Mouse (Mus musculus) splenic B cell, adult 2 months (primary cell): ENCODE results near the gene 4833423E24Rik.

Experiments
- DNase-seq: peaks from one replicate; pipeline ENCODE4 v3.0.0-alpha.2; 2011; ENCODE audit warnings: low read depth, low spot score
- H3K27me3 ChIP-seq: 2 replicates; pipeline ENCODE4 v1.6.1; 2012; ENCODE audit warnings: mild to moderate bottlenecking, low read length, moderate library complexity, mixed read lengths; ENCODE audit not compliant: control insufficient read depth, poor library complexity, insufficient read depth, severe bottlenecking
- H3K36me3 ChIP-seq: 2 replicates; pipeline ENCODE4 v1.6.1; 2012; ENCODE audit warnings: mild to moderate bottlenecking, low read length, moderate library complexity, mixed read lengths; ENCODE audit not compliant: control insufficient read depth, poor library complexity, insufficient read depth, severe bottlenecking

Gene 4833423E24Rik

DNA sequence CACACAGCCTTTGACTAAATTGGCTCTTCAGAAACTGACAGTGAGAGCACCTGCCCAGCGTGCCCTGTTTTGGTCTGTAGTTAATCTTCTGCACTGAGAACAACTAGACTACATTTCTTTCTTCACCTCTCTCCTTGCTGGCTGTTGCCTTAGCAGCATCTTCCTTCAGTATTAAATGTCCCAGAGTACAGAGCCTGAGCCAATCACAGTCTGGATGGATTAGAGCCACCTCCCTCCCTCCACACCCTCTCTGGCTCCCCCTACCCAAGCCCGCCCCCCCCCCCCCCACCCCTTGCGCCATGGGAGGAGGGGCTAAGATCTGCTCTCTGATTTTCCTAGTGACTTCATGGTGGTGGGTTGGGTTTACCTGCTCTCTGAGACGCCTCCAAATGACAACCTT, at the start of gene 4833423E24Rik:
Gene 4833423E24Rik (minus strand): TSS at position 146 of the 400 bp plus-strand sequence.
- Histone ChIP-seq H3K36me3 (no peaks in the 10 kb centered on the region), H3K27me3 (no peaks in the 10 kb centered on the region)
- no peak for DNase-seq

DNA sequence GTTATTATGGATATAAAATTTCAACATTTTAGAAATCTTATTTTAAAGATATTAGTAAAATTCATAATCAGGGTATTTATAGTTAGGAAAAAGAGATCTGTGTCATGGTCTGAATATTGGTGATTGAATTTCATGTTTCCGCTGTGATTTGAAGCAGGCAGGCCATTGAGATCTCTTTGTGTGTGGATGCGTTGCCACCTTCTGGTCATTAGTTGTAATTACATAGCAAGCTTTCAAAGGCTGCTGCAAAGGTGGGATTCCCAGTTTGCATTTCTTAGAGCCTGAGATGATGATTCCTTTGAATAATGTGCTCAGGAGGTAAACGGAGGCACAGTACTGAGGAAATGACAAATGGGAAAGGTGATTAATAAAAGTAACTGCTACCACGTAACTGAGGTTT, 42.4 kb upstream of the 4833423E24Rik start:
- peak; percentile 11 for DNase-seq
- no peaks in the 10 kb centered on the region for H3K36me3 ChIP-seq
- no peaks in the 10 kb centered on the region for H3K27me3 ChIP-seq

DNA sequence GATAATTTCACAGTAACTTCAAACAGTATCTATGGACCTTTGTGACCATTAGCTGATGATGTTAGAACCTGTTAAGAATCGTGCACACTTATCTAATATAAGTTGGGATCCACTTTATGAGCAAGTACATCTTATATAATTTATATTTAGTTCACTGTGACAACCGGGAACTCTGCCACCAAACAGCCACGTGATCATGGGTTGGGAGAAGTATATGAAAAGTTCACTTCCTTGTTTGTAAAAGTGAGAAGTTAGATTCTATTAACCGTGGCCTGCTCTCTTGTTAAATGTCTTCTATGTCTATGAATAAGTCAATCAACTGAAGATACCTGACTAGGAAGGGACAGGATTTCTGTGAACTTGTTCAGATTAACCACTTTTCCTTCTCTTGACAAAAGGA, 41.4 kb upstream of the 4833423E24Rik start:
- H3K27me3 ChIP-seq = no peaks in the 10 kb centered on the region
- no peaks in the 10 kb centered on the region for H3K36me3 ChIP-seq
- no peak for DNase-seq

DNA sequence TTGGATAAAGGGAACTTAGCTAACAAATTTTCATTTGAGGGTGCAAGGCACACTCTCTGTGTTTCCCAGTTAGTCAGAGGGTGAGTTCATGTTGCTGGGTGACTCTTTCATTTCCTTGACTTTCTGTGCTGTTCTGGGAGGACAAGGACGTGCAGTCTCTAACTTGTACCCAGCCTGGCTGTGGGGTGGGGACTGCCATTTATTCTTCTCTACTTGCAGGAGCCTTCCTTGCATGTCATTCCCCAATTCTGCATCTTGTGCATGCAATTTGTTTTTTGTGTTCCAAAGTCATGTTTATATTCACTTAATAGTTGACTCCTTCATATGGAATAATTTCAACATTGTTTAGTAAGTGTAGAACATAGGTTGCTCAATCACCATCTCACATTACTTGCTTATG, 36.0 kb upstream of the 4833423E24Rik start:
- no peak for DNase-seq
- Histone ChIP-seq H3K36me3 (no peaks in the 10 kb centered on the region), H3K27me3 (no peaks in the 10 kb centered on the region)

DNA sequence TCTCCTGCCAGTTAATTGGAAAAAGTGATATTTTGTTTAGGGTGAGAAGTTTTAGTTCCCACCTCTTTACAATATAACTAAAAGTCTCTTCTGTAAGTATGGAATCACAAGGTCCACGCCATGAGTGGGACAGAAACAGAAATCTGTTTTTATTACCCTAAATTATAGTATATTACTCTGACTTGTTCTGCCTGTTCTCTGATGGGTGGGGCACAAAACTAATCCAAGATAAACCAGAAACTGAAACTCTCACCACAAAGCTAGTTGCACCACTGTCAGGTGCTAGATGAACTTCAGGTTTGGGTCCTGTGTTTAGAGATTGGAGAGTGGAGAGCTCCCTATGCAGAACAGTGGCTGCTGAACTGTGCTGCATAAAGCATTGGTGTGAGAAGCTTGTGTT, 15.1 kb upstream of the 4833423E24Rik start:
- Histone ChIP-seq H3K36me3 (no peaks in the 10 kb centered on the region), H3K27me3 (no peaks in the 10 kb centered on the region)
- no peak for DNase-seq

DNA sequence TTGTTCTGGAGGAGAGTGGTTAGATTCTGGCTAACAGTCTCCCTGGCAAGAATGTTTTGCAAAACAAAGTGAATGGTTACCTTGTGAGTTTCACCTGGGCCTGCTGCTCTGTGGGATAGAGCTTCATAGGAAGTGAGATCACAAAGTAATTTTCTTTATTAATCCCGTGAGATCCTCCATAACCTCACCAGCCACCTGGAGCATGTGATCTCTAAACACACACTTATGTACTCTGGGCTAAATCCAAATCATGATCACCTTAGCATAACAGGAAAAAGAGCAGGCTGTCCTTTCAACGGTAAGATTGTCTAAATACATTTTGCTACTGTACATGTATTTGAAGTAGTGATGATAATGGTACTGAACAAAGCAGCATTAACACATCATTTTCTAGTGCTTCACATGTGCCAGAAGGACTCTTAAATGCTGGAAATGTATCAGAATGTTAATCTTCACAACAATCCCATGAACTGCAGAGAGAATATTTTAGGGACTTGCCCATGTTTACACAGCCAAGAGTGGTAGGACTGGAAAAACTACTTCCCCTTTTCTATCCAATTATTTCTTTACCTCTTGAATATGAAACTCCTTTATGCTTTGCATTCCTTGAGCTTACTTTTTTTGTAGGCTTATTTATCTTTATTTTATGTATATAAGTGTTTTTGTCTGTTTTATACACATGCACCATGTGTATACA, 13.4 kb upstream of the 4833423E24Rik start:
- no peak for DNase-seq
- no peaks in the 10 kb centered on the region for H3K36me3 ChIP-seq

DNA sequence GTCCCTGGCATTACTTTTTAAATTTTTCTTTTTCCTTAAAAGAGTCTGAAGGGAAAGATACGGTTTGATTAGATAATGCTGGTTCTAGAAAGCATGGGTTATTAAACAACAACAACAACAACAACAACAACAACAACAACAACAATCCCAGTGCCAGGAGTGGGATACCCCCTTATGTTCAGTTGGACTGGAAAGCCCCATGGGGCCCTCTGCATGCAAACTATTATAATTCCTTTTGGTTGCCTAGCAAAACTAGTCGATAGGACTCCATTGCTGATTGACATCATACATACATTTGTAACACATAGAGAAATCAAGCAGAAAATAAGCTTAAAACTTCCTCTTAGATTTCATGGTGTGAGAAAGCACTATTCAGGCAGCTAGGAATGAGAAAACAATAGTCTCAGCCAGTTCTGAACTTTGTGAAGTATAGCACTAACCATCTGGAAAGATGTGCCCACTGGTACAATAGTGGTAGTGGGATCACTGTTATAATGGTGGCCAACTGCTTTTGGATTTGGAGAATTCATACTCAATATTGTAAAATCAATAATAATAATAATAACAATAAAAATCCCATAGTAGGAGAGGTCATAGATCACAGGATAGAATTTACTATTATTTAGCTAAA, 4.2 kb upstream of the 4833423E24Rik start:
- Histone ChIP-seq H3K27me3 (no peaks in the 10 kb centered on the region), H3K36me3 (no peaks in the 10 kb centered on the region)
- DNase-seq = no peak

More for the DNA sequence above, 13.4 kb upstream of the 4833423E24Rik start:
- H3K27me3 ChIP-seq = no peaks in the 10 kb centered on the region

DNA sequence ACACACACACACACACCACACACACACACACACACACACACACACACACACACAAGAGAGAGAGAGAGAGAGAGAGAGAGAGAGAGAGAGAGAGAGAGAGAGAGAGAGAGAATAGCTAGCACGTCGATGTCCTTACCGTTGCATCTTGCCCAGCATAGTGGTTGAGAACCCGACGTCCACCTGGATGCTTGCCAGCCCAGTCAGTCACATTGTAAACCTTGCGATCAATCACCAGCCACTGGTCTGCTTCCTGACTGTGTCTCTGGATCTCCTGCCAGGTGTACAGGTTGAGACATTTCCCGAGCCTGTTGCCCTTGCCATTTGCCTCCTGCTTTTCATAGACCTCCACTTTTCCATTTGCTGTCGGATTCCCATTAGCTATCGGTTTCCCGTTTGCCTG, 532 bp downstream of the 4833423E24Rik start:
- Histone ChIP-seq H3K36me3 (no peaks in the 10 kb centered on the region), H3K27me3 (no peaks in the 10 kb centered on the region)
- no peak for DNase-seq

DNA sequence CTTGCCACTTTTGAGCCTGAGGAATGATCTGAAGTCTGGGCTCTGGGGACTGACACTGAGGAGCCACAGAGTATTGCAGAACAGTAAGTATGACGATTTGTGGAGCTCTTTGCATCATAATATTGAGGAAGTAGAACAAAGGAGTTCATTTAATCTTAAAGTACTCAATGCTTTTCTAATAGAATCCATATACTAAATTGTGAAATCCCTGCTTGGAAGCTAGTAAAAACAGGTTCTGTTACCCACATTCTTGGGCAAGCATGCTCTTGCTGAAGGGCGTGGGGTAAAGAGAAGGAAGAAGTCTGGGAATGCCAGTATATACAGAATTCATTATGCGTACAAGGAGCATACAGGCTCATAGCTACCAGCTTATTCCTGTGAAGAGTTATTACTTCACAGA, 8.4 kb downstream of the 4833423E24Rik start:
- H3K27me3 ChIP-seq = no peaks in the 10 kb centered on the region
- DNase-seq = no peak
- no peaks in the 10 kb centered on the region for H3K36me3 ChIP-seq

DNA sequence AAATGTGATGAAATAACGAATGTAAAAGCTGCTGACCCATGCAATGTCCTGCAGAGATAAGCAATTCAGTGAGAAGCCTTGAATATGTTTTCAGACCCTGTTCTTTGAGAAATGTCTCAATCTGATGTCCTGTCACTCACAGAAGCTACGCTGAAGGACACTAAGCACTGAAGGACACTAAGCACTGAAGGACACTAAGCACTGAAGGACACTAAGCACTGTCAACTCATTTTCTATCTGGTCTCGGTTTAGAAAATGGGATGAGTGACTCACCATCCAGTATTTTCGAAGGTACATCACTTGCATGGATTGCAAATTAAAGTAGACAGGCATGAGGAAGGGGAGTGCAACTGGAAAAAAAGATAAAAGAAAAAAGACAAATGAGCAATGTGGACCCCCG, 28.4 kb downstream of the 4833423E24Rik start:
- no peak for DNase-seq
- H3K27me3 ChIP-seq = no peaks in the 10 kb centered on the region
- H3K36me3 ChIP-seq = no peaks in the 10 kb centered on the region

DNA sequence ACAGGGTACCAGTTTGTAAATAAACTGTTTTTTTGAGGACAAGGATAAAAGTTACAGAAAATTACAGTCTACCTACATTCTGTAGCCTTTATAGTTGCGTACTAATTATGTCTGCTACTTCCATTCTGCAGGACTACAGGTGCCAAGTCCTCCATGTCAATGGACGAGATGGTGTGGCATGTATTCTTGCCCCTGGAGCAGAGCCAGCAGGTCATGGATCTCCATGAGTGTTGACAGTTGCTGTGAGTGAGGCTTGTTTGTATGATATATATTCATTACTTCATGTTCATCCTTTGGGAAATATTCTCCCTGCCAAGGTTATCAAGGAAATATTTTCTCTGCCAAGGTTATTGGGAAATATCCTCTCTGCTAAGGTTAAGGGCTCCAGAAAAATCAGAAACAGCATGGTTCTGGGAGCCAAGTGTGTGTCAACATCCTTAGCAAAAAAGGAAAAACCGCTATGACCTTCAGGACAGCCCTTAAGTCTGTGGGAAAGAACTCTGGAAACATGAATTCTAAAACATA, 52.0 kb downstream of the 4833423E24Rik start:
- no peaks in the 10 kb centered on the region for H3K36me3 ChIP-seq
- H3K27me3 ChIP-seq = no peaks in the 10 kb centered on the region
- no peak for DNase-seq

DNA sequence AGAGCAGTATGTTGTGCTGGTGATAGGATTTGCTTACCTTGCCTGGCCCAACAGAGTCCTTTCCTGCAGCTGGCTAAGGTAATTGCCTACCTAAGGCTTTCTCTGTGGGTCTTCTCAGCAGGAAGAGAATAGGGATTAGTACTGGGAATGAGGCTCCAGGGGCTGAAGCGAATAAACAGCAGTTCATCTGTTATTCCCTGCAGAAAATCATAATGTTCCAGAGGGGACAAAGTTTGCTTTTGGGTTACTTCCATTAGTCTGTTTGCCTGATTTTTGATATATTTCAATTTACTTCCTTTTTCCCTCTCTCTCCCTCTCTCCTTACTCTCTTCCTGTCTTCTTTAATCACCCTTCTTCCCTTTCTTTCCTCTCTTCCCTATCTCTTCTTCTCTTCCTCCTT, 75.3 kb downstream of the 4833423E24Rik start, which contains the start of gene Olfr995:
Gene Olfr995 (minus strand): TSS at position 101 of the 400 bp plus-strand sequence.
- H3K27me3 ChIP-seq = no peaks in the 10 kb centered on the region

DNA sequence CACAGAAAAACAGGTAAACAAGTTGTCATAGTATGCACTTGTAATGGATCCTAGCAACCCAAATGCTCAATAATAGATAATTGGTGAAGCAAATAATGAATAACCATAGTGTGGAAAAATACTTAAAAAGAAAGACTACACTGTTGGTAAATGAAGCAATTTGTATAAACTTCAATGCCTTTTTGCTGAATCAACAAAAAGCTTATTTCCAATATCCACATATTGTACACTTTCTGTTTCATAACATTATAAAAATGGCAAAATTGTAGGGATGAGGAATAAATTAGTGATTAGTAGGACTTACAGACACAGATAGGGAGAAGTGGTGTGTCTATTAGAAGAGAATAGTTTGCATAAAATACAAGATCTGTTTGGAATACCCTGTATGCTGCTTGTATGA, 76.3 kb downstream of the 4833423E24Rik start:
- H3K36me3 ChIP-seq = no peaks in the 10 kb centered on the region
- no peaks in the 10 kb centered on the region for H3K27me3 ChIP-seq
- DNase-seq = no peak

More for the DNA sequence above, 75.3 kb downstream of the 4833423E24Rik start, which contains the start of gene Olfr995:
- no peaks in the 10 kb centered on the region for H3K36me3 ChIP-seq
- no peak for DNase-seq

DNA sequence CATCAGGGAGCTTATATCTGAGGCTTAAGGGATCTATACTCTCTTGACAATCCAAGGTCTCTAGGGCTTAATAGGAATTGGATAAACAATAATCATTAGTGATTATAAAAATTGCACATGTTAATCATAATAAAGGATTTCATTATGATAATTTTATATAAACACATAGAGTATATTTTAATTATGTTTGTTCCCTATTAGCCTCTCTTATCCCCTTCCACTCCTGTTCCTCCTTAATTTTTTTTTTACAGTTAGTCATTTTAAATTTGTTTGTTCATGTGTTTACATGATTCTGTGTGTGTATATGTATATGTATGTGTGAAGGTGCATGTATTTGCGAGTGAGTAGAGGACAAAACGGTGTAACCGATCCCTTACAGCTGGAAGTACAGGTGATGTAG, 82.5 kb downstream of the 4833423E24Rik start, which contains the start of gene Olfr994:
Gene Olfr994 (minus strand): TSS at position 101 of the 400 bp plus-strand sequence.
- Histone ChIP-seq H3K36me3 (no peaks in the 10 kb centered on the region), H3K27me3 (no peaks in the 10 kb centered on the region)
- no peak for DNase-seq
